Mouse (Mus musculus) layer of hippocampus, adult 9-10 months (tissue): ENCODE results near the gene Gm10720.
"Not testable (repeated sequence)": the region's sequence is repeated elsewhere in the genome, so short reads cannot be mapped to it uniquely, and the experiment has no call there.

Experiments used
- DNase-seq: peaks from one replicate; pipeline ENCODE4 v3.0.0; 2022; ENCODE audit warnings: low spot score

The Gm10720 gene

GRCm38 (mm10) chr9:3025653-3026052 lies 10.2 kb downstream of the Gm10720 start:
- peak; percentile 65 for DNase-seq

DNA sequence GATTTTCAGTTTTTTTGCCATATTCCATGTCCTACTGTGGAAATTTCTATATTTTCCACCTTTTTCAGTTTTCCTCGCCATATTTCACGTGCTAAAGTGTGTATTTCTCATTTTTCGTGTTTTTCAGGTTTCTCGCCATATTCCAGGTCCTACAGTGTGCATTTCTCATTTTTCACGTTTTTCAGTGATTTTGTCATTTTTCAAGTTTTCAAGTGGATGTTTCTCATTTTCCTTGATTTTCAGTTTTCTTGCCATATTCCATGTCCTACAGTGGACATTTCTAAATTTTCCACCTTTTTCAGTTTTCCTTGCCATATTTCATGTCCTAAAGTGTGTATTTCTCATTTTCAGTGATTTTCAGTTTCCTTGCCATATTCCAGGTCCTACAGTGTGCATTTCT lies 10.7 kb downstream of the Gm10720 start:
- DNase-seq = not testable (repeated sequence)

DNA sequence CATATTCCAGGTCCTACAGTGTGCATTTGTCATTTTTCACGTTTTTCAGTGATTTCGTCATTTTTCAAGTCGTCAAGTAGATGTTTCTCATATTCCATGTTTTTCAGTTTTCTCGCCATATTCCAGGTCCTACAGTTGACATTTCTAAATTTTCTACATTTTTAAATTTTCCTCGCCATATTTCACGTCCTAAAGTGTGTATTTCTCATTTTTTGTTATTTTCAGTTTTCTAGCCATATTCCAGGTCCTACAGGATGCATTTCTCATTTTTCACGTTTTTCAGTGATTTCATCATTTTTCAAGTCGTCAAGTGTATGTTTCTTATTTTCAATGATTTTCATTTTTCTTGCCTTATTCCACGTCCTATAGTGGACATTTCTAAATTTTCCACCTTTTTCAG lies 11.3 kb downstream of the Gm10720 start:
- DNase-seq = not testable (repeated sequence)

DNA sequence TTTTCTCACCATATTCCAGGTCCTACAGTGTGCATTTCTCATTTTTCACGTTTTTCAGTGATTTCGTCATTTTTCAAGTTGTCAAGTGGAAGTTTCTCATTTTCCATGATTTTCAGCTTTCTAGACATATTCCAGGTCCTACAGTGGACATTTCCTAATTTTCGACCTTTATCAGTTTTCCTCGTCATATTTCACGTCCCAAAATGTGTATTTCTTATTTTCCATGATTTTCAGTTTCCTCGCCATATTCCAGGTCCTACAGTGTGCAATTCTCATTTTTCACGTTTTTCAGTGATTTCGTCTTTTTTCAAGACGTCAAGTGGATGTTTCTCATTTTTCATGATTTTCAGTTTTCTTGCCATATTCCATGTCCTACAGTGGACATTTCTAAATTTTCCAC lies 11.7 kb downstream of the Gm10720 start:
- not testable (repeated sequence) for DNase-seq

DNA sequence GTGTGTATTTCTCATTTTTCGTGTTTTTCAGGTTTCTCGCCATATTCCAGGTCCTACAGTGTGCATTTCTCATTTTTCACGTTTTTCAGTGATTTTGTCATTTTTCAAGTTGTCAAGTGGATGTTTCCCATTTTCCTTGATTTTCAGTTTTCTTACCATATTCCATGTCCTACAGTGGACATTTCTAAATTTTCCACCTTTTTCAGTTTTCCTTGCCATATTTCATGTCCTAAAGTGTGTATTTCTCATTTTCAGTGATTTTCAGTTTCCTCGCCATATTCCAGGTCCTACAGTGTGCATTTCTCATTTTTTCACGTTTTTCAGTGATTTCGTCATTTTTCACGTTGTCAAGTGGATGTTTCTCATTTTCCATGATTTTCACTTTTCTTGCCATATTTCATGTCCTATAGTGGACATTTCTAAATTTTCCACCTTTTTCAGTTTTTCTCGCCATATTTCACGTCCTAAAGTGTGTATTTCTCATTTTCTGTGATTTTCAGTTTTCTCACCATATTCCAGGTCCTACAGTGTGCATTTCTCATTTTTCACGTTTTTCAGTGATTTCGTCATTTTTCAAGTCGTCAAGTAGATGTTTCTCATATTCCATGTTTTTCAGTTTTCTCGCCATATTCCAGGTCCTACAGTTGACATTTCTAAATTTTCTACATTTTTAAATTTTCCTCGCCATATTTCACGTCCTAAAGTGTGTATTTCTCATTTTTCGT lies 14.0 kb downstream of the Gm10720 start:
- DNase-seq = peak; percentile 26

GRCm38 (mm10) chr9:3030677-3031318 lies 15.3 kb downstream of the Gm10720 start:
- DNase-seq = not testable (repeated sequence)

DNA sequence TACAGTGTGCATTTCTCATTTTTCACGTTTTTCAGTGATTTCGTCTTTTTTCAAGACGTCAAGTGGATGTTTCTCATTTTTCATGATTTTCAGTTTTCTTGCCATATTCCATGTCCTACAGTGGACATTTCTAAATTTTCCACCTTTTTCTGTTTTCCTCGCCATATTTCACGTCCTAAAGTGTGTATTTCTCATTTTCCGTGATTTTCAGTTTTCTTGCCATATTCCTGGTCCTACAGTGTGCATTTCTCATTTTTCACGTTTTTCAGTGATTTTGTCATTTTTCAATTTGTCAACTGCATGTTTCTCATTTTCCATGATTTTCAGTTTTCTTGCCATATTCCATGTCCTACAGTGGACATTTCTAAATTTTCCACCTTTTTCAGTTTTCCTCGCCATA lies 18.8 kb downstream of the Gm10720 start, which contains the start of gene Gm17535:
Gene Gm17535 (plus strand): TSS at position 301 of the 400 bp plus-strand sequence.
- DNase-seq = not testable (repeated sequence)

DNA sequence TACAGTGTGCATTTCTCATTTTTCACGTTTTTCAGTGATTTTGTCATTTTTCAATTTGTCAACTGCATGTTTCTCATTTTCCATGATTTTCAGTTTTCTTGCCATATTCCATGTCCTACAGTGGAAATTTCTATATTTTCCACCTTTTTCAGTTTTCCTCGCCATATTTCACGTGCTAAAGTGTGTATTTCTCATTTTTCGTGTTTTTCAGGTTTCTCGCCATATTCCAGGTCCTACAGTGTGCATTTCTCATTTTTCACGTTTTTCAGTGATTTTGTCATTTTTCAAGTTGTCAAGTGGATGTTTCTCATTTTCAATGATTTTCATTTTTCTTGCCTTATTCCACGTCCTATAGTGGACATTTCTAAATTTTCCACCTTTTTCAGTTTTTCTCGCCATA lies 21.1 kb downstream of the Gm10720 start, which contains the start of gene Gm10715:
Gene Gm10715 (plus strand): TSS at position 301 of the 400 bp plus-strand sequence.
- not testable (repeated sequence) for DNase-seq

DNA sequence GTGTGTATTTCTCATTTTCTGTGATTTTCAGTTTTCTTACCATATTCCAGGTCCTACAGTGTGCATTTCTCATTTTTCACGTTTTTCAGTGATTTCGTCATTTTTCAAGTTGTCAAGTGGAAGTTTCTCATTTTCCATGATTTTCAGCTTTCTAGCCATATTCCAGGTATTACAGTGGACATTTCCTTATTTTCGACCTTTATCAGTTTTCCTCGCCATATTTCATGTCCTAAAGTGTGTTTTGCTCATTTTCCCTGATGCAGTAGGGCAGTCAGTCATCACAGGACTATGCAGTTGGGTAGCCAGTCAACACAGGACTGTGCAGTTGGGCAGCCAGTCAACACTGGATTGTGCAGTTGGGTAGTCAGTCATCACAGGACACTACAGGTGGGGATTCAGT lies 22.7 kb downstream of the Gm10720 start:
- DNase-seq = not testable (repeated sequence)
